Mouse (Mus musculus) fat pad, adult 2 months (tissue): ENCODE data around the gene Usp9x.

Experiments used
- DNase-seq: peaks from one replicate; pipeline ENCODE4 v3.0.0-alpha.2; 2011; ENCODE audit warnings: low read depth, low spot score; ENCODE audit errors: extremely low read depth

Usp9x gene

DNA sequence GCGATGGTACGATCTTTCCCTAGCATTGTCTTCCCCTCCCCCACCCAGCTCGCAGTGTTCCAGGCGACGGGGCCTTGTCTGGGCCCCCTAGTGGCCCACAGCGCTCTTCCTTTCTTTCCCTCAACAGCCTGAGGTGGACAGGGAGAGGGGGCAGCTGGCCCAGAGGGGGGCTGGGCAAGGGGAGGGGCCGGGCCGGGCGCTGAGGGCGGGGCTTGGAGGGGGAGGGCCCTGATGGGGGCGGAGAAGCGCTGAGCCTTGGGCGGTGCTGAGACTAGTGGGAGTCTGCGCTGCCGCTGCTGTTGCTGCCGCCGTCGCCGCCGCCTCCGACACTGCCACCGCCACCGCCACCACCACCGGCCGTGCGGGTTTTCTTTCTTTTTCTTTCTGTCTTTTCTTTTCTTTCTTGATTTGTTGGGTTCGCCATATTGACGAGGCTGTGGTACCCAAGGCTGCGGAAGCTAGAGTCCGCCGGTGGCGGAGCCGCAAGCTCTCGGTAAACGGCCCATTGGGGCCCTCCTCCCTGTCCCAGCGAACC lies at the start of gene Usp9x:
Usp9x (plus strand) TSS at position 258 of the 535 bp plus-strand sequence.
- DNase-seq = no peak

DNA sequence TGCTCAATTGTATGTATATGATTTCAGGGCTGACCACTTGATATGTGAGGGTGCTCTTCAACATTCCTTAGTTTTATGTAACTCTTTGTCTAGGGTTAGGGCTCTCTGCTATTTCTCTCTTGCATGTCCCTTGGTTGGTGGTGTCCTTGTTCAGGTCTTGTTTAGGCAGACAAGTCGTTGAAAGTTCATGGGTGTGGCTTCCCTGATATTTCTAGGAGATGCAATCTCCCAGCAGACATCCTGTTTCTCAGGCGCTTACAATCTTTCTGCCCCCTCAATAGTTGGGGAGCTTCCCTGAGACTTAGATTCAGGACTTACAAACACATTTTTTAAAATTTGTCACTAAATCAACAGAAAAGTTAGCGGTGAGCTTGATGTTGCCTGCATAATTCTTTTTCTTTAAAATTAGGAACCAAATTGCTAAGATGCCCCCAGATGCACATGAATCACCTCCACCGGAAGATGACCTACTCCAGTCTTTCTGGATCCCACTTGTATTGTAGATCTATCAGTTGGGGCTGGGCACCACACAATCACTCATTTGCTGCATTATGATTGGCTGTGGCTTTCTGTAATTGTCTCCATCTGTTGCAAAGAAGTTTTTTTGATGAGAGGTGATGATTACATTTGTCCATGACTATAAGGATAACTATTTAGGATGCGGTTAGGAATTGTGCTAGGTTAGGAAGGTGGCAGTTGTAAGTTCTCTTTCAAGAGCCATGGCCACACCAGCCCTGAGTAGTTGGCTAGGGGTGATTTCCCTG lies 48.6 kb upstream of the Usp9x start:
- no peak for DNase-seq

GRCm38 (mm10) chrX:13024539-13025202 lies 46.6 kb upstream of the Usp9x start:
- no peak for DNase-seq

- DNase-seq = no peak
Measured at GRCm38 (mm10) chrX:13025286-13025685, 46.0 kb upstream of the Usp9x start.

DNA sequence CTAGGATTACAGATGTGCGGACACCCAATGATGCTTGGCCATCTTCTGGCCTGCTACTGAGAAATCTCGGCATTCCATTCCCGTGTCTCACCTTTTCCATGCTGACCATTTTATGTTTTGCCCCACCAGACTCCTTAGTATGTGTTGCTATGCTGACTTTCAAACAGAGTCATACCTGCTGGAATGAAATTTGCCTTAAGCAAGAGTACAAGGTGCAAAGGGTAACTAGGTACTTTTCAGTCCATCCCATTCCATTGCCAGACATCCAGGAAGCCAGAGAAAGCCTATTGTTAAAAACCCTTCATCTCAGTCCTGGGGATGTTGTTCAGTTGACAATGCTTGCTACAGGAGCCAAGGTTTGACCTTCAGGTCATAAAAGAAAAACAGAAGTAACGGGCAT lies 43.1 kb upstream of the Usp9x start:
- DNase-seq = no peak

- DNase-seq = no peak
Measured at GRCm38 (mm10) chrX:13029996-13030395, 41.3 kb upstream of the Usp9x start.

DNA sequence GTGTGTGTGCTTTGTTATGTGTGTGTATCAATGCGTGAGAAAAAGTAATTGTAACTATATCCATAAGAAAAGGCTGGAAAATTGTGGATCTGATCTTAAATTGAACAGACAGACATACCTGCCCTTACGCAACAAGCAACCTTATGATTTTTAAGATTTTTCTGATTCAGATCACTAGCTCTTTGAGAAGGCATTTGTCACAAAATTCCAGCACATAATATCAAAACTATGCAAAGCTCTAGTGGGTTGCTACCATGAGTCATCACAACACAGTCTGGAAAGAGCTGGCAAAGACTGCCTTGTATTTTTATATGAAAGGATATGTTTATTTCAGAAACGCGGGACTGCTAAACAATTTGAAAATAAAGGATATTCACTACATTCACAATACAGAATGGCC lies 34.2 kb upstream of the Usp9x start:
- DNase-seq = no peak

DNA sequence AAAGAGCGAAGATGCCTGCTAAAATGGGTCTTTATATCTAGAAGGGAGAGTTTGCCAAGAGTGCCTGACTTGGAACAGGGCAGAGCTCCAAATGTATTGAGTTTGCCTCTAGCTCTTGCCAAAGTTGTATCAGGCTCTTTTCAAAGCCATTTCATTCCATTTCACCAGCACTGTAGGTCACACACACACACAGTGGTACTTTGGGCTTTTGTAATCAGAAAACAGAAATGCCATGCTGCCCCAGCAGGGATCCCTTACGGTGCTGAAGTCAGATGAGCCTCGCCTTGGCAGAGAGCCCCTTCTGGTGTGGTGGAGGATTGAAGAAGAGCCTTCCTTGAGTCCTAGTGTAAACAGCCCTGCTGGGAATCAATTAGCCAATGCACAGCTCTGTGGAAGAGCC lies 32.1 kb upstream of the Usp9x start:
- DNase-seq = no peak

- no peak for DNase-seq
Measured at GRCm38 (mm10) chrX:13040391-13040790, 30.9 kb upstream of the Usp9x start.

DNA sequence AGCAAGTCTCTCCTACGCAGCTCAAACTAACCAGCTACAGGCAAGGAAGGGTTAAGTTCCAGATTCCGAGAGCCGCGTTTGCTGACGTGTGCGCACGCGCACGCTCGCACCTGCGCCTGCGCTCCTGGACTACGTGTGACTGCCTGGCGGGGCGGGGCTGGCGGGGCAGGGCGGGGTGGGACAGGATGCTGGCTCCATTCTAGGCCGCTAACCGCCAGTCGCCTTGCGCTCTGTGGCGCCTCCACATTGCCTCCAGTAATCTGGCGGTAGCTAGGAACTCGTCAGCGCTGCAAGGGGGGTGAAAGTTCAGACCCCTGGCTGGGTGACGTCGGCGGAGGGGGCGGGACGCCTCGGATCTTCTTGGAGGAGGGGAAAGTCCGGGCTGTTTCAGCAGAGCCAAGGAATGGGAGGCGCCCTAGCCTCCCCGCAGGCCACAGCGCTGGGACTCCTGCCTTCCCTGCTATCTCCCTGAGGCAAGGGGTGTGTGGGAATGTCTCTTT lies 29.6 kb upstream of the Usp9x start:
- DNase-seq = peak; percentile 42

GRCm38 (mm10) chrX:13043780-13044179 lies 27.5 kb upstream of the Usp9x start:
- DNase-seq = no peak

DNA sequence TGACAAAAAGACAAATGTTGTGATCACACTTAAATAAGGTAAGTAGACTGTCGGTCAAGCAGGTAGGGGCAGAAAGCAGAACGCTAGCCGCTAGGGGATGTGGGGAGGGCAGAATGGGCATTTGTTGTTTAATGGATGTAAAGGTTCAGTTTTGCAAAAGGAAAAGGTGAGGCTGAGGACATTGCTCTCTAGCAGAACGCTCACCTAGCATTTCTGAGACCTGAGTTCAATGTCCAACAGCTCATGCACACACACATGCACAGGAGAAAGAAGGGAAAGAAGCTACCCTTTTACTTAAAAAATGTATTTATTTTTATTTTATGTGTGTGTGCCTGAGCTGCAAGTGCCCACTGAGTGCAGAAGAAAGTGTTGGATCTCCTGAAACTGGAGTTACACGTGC lies 26.6 kb upstream of the Usp9x start:
- no peak for DNase-seq

DNA sequence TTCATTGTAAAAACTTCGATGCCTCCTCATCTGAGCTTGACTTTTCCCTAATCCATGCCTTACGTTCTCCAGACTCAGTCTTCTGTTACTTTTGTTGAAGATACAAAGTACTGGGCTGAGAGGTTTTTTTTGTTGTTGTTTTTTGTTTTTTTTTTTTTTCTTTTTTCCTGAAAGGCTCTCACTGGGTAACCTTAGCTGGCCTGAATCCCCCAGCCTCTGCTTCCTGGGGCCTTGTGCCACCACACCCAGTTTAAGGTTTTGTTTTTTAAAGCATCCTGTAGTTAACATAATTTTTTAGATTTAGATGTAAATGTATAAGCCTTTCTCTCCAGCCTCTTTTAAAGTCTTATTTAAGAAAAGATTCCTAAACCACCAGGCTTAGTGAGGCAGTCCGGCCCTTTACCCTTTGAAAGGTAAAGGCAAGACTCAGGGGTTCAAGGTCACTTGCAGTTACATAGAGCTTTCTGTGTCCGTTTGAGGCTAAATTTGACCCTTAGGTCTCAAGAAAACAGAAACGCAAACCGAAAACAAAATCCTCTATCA lies 24.3 kb upstream of the Usp9x start:
- no peak for DNase-seq

DNA sequence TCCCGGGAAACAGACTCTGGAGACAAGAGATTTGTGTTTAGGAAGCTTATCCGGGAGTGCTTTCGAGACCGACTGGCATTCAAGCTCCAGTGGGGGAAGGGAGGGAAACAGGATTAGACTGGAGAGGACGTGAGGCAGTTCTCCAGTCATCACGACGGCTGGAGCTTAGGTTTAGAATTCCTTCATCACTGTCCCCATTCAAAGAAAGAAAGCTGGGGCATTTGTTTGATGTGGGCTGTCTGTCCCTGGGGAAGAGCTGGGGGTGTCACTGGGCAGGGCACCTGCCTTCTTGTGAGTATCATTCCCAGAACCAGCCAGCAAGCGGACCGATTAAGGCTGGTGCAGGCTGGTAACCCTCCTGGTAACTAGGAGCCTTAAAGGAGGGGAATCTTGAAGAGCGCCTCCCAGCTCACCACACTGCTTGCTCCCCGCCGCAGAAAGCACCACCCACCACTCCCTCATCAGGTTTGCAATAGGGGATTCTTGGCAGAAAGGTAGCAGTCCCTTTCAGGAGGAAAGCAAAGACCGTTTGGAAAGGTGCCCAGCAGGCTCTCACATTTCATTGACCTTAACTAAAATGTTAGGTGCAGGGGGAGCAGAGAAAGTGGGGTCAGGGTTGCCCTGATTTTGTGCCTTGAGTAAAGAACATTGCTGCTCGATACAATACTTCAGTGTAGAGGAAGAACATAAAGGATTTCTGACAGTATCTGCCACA lies 23.5 kb upstream of the Usp9x start:
- DNase-seq = no peak

- no peak for DNase-seq
Measured at GRCm38 (mm10) chrX:13054612-13055011, 16.7 kb upstream of the Usp9x start.

DNA sequence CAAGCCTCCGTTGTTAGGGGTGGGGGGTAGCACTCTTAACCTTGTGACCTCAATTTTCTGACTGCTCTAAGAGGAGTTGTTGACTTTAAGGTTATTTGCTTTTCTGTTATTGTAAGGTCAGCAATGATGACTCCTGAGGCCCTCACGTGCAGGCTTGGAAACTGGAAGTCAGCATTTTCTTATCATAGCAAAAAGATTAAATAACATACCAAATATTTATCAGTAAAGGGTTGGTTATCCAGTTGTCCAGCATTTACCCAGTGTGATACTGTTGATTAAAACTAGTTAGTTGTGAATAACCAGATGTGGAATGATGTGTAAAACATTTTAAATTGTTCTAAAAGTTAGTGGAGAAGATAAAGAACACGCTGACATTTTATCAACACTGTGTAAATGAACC lies 9.3 kb upstream of the Usp9x start:
- DNase-seq = no peak

DNA sequence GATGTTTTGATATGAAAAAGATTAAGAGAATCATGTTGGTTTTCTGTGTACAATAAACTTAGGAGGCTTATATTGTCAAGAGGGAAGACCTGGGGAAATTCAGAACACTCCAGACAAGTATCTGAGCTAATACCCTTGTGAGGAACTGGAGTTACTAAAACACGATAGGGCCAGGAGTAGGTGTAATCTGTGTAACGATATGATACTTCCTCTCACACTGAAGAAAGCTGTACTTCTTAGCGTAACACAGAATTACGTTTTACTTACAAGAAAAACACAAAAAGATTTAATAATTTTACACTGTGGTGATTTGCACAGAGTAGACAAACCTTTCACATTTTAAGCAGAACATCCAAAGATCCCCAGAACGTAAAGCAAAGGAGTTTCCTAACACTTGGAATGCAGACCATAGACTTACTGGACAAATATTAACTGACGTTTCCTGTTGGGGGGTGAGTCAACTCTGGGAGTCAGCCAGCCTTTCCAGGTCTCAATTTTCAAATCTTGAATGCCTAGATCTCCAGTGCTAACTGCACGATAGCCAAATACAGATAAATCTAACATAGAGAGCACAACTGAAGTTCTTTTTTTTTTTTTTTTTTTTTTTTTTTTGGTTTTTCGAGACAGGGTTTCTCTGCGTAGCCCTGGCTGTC lies 6.9 kb upstream of the Usp9x start:
- DNase-seq = no peak

DNA sequence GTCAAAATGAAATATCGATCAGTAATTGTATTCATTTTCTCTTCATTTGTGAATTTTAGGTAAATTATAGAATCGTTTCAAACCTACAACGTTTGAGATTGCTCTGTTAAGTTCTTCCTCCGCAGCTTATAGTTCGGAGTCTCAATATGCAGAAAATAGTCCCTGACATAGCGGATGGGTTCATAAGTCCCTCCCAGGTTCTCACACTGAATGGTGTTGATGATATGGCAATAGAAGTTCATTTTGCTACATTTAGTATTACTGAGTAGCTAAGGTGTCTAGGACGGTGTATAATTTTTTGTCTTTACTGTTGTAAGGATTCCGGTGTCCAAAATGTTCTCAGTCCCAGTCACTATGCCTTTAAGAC lies 1.1 kb upstream of the Usp9x start:
- DNase-seq = no peak

- no peak for DNase-seq
Measured at GRCm38 (mm10) chrX:13070573-13071240, 591 bp upstream of the Usp9x start.

- DNase-seq = no peak
Measured at GRCm38 (mm10) chrX:13071776-13072460, 620 bp downstream of the Usp9x start.
